Mouse (Mus musculus) limb, embryonic 11.5 days (tissue): ENCODE results near the gene 4930544G11Rik. TPM values are rescaled to one million over a fixed set of nuclear protein-coding genes. Genes with fewer than 3 reads are reported as not detected.

Source experiments
- polyA plus RNA-seq: library from polyadenylated mRNA; unstranded; fragments of >200 nt; fragmentation: Nextera tagmentation; extraction: Ambion mirVana; gene quantifications from 2 replicates; pipeline ENCODE4 v1.2.1, GENCODE M21; 2014

The 4930544G11Rik gene
- polyA plus RNA-seq, 1 experiment from 2014 or later, result not detected

Other genes starting within 250 kb of the 4930544G11Rik start
- gene Prdm5, start 173.6 kb upstream of the 4930544G11Rik start, polyA plus RNA-seq, result 20.4 and 21.8 TPM in 2 replicates